Mouse (Mus musculus) CD4-positive, CD25-positive, alpha-beta regulatory T cell, adult 2 months (primary cell): ENCODE measurements around the gene Rabgap1l.
"Not testable (repeated sequence)": the region's sequence is repeated elsewhere in the genome, so short reads cannot be mapped to it uniquely, and the experiment has no call there.

Source experiments
- DNase-seq: peaks from one replicate; pipeline ENCODE4 v3.0.0-alpha.2; 2012; ENCODE audit warnings: low read depth, low spot score

The Rabgap1l gene

DNA sequence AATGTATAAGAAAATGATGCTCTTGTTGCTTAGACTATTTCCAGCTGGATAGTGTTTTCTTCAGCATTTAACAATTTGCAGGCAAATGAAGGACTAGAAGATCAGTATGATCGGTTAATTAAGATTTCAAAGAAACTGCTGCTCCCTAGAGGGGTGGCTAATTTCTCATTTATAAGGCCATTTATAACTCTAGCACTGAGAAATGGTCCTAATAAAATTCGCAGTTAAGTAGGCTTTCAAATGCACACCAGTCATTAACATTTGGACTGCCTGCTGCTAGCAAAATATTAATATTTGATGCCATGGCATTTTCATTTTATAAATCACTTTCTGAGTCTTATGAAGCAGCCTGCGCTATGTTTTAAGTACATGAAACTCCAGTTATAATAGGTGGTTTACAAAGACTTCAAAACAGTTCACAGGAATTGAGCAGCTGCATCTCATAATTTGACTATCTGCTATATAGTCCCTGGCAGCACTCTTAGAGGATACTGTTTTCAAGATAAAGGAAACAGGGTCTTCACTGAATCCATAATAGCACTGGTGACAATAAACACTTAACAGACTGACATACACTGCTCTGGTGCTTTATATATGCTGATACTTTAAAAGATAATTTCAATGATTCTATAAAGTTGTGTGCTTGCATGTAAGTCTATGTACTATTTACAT, 296.0 kb downstream of the Rabgap1l start:
- no peak for DNase-seq

DNA sequence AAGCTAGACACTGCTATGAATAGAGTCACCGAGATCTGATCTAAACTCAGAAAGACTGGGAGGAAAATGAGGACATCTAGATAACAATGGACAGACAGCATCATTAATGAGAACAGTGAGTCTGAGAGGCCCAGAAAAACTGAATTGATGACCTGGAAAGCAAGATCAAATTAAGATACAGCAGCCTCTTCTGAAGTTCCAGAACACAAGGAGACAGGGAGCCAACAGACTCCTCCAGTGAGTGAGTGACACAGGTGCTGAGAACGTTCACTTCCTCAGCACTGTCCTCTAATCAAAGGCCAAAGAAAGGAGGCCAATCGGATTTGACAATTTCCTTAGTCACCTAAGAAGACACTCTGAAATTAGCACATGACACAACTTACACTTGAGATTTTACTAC, 307.3 kb downstream of the Rabgap1l start:
- no peak for DNase-seq

DNA sequence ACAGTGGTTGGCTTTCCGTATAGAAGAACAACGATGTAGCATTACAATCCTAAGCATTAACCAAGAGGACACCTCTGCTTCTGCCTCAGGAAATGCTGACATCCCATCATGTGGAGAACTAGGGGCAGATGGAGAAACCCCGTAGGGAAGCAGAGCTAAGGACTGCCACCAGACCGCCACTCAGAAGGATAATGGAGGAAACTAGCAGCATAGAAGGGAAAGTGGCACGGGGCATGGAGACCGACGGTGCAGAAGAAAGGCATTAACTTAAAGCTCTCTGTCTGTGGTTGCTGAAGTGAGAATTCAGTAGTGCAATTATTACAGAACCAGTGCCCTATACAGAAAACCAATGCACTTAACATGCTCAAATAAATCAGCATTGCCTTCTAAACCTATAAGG, 308.0 kb downstream of the Rabgap1l start:
- DNase-seq: no peak

DNA sequence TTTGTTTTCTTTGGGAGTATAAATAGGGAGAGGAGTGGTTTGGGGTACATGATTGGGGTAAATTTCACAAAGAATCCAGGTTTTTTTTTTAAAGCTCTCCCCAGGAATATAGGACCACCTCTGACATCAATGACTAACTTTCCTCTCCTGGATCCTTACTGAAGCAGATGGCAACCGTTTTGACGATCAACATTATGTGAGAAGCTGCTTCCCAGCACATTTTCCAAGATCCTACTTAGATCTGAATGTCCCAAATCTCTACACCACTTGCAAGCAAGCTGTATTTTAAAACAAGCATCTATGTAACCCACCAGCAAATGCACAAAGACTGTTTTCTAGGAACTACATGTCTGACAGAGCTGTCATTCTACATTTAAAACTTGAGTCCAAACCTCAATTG, 311.4 kb downstream of the Rabgap1l start:
- no peak for DNase-seq

DNA sequence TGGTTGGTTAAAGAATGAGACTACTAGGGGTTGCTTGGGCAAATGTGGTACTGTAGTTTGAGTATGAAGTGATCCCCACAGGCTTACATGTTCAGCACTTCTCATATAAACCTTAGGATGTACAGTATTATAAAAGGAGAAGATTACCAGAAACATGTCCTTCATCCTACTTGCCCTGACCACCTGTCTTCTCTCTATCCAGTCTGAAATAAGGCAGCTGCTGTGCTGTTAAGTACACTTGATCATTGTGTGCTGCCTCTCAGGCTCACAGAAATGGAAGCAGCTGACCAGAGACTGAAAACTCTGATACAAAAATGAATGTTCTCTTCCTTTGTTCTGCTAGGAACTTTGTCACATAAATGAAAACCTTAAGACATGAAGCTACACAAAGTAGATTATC, 325.6 kb downstream of the Rabgap1l start:
- no peak for DNase-seq

GRCm38 (mm10) chr1:160465186-160465585, 327.8 kb downstream of the Rabgap1l start:
- DNase-seq: no peak

GRCm38 (mm10) chr1:160464148-160464547, 328.9 kb downstream of the Rabgap1l start:
- no peak for DNase-seq

DNA sequence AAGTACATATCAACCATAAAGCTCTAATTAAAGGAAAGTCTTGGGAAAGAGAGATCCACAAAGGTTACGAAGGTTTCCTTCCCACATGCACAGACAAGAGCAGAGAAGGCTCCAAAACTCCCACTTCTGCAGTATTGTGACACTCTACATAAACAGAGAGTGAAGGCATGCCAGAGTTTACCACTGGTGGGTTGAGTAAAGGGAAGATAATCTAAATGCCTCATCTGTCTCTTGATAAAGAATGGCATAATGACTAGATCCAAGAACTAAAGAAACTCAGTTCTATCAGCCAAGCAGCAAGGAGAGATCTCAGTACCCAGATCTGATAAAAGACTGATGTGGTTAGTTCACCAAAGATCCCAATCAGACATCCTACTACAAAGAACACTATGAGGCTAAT, 332.7 kb downstream of the Rabgap1l start:
- no peak for DNase-seq

DNA sequence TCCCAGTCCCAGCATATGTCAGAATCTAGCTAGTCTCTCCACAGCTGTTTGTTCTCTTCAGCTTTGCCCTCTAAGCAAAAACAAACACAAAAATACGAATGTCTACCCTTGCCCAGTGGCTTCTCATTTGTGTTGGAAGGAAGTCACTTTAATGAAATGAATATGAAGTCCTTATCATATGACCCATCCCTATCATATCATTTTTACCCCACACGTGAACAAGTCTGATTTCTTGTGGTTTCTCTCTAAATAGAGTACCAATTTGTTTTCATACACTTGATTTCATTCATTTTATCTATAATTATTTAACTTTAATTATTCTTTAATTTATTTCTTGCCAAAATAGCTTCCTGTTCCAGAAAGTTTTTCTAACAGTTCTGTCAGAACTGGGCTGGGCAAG, 341.3 kb downstream of the Rabgap1l start:
- no peak for DNase-seq

- no peak for DNase-seq
These were observed 344.3 kb downstream of the Rabgap1l start for GRCm38 (mm10) chr1:160448681-160449080.

DNA sequence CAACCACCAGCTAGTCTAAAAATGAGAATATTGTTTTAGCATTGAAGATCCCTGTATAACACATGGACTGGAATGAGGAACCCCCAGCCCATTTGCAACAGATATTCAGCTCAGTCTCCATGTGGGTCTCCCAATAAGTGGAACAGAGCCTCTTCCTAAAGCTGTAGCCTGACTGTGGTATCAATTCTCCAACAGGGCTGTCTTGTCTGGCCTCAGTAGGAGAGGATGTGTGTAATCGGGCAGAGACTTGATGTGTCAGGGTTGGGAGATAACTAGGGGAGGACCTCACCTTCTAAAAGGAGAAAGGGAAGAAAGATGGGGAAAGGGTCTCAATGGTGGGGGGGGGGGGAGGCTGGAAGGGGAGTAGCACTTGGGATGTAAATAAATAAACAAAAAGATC, 346.2 kb downstream of the Rabgap1l start:
- DNase-seq: no peak

DNA sequence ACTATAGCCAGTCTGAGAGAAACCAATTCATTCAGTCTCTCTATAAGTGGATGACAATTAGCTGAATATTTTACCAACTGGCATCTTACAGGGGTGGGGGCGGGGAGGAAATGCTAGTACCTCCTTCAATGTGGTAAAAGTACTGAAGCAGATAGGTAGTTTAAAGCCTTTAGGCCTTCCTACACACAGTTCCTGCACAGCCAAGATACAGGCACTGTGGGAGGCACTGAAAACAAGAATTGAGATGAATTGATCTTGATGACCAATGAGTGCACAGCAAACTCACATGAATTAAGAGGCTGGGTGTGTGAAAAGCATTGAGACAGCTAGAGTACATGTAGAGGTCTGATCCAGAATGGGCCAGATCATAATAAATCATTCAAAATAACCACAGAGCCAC, 349.5 kb downstream of the Rabgap1l start:
- DNase-seq: no peak

GRCm38 (mm10) chr1:160441679-160442078, 351.3 kb downstream of the Rabgap1l start:
- DNase-seq: no peak

GRCm38 (mm10) chr1:160441161-160441560, 351.9 kb downstream of the Rabgap1l start:
- DNase-seq: no peak

GRCm38 (mm10) chr1:160438820-160439219, 354.2 kb downstream of the Rabgap1l start:
- no peak for DNase-seq

- no peak for DNase-seq
These were observed 375.7 kb downstream of the Rabgap1l start for GRCm38 (mm10) chr1:160417196-160417854.

GRCm38 (mm10) chr1:160410822-160411221, 382.2 kb downstream of the Rabgap1l start:
- DNase-seq: no peak

DNA sequence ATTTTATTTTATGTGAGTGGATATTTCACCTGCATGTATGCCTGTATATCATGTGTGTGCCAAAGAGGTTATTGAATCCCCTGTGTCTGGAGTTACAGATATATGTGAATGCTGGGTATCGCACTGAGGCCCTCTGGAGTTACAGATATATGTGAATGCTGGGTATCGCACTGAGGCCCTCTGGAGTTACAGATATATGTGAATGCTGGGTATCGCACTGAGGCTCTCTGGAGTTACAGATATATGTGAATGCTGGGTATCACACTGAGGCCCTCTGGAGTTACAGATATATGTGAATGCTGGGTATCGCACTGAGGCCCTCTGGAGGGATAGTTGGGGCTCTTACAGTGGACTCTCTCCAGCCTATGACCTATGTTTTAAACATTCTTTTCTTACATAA, 383.3 kb downstream of the Rabgap1l start:
- not testable (repeated sequence) for DNase-seq

DNA sequence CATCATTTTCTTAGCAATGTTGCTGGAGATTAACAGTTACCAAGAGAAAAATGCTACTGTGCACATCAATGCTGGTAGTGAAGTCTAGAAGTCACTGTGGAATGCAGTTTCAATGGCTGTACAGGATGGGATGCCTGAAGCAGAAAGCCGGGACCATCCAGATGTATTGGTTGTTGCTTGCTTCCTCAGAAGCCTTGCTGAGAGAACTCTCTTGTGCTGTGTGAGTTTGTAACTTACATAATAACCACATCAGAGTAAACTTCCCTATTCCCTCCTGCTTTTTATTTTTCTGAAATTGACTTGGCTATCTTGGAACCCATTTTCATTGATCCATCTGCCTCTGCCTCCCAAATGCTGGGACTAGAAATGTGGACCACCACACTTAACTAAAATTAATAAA, 383.9 kb downstream of the Rabgap1l start:
- no peak for DNase-seq

DNA sequence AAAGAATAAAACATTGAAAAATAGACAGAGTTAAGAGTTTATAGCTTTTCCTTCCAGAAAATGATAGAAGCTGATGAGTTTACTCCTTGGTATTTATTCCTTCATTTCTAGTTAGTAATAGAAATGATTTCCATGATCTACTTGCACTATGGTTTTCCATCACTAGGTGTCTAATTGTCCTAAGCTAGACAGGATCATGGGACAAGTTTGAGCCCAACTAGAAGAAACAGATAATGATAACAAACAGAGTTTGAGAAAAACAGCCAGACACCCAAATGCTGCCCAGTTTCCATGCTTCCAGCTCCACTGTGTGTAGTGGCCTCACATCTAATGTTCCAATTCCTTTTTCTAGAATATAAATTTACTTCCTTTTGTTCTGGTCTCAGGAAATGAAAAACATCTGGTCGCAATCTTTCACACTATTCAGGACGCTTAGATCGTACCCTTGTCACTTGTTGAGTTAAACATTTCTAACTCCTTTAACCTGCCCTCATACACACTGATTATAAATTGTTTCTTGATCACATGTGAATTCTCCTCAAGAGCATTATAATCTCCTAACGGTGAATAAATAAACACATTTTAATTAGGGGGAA, 384.6 kb downstream of the Rabgap1l start:
- no peak for DNase-seq

DNA sequence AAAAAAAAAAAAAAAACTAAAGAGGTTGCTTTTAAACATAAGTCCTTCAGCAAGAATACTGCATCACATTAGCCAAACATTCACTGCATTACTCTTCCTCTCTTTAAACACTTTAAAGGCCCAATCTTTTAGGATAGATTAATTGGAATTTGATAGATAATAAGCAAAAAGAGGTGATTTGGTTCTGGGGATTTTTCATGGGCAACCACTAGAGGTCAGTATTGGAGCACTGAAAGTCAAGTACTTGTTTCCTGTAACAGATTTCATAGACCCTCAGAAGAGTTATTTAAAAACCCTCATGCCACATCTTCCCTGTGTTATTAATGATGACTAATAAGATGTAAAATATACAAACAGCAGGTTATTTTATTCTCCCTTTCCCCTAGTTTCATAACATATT, 393.6 kb downstream of the Rabgap1l start:
- DNase-seq: peak; percentile 75

DNA sequence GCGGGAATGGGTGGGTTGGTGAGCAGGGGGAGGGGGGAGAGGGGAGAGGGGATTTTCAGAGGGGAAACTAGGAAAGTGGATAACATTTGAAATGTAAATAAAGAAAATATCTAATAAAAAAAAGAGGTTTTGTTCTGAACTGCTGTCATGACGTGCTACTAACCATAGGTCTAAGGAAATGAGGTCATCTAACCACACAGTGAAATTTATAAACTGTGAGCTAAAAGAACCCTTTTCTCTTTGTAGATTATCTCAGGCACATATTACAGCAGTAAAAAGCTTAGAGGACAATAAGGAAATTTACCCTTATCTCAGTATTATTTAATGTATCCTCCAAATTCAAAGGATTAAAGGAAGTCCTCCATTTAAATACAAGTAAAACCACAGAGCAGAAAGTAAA, 396.0 kb downstream of the Rabgap1l start:
- DNase-seq: peak; percentile 34

DNA sequence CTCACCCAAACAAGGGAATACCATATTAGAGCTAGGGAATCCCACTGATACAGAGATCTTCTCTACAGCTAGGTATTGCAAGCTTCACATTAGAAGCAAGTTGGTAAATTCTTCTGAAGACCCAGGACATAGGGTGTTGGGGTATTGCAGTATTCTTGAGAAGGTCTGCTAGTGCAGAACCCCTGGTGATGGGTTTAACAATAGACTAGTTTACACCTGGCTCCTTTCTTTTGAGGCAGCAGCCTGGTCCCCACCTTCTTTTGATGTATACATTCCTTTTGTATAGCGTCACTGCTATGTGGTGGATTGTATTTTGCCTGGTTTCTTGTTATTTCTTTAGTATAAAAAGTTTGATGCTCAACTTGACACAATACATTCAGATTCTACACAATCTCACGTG, 405.6 kb downstream of the Rabgap1l start:
- no peak for DNase-seq
